8 mouse cellular contexts compared by ENCODE assay signal in genomic region chr11:80602707-80603441, GRCm38 (mm10).
DNase-seq lines count a peak whose midpoint lies in the region; ATAC-seq lines count a peak whose summit lies in the region.

No protein-coding gene starts in this region.

- peak overlapping the region; percentile 47 for H3K4me2 ChIP-seq in kidney, embryonic 16.5 days (replicated peaks; ENCODE audit: low read depth, low read length)
- H3K4me2 ChIP-seq in midbrain, embryonic 11.5 days, result peak overlapping the region; percentile 56

- no peaks in the 10 kb centered on the region for H3K9me3 ChIP-seq in kidney, embryonic 16.5 days (ENCODE audit: low read length)
- H3K9me3 ChIP-seq in heart, embryonic 10.5 days, result no peaks in the 10 kb centered on the region
- no peaks in the 10 kb centered on the region for H3K9me3 ChIP-seq in midbrain, embryonic 11.5 days (ENCODE audit: control insufficient read depth, low read length)

- H3K4me3 ChIP-seq in kidney, embryonic 16.5 days (ENCODE audit: low read length), result peak overlapping the region; percentile 23
- peak overlapping the region; percentile 56 for H3K4me3 ChIP-seq in heart, embryonic 10.5 days
- H3K4me3 ChIP-seq in midbrain, embryonic 11.5 days (ENCODE audit: low read depth, low read length), result peak overlapping the region; percentile 22

- WGBS in kidney, embryonic 16.5 days, result 6% methylated on average over 24 of the region's 24 CpGs
- 7% methylated on average over 24 of the region's 24 CpGs for WGBS in heart, embryonic 10.5 days
- 2% methylated on average over 24 of the region's 24 CpGs for WGBS in midbrain, embryonic 11.5 days

- H3K27me3 ChIP-seq in kidney, embryonic 16.5 days (ENCODE audit: insufficient read depth, low read length), result no peaks in the 10 kb centered on the region
- H3K27me3 ChIP-seq in heart, embryonic 10.5 days (ENCODE audit: insufficient read depth, poor library complexity, severe bottlenecking), result peaks cover 10% of the 10 kb centered on the region
- peaks cover 13% of the 10 kb centered on the region for H3K27me3 ChIP-seq in midbrain, embryonic 11.5 days (ENCODE audit: control insufficient read depth, insufficient read depth, low read length)
- H3K27me3 ChIP-seq in splenic B cell, adult 2 months (ENCODE audit: control insufficient read depth, insufficient read depth, low read length, poor library complexity, severe bottlenecking), result no peaks in the 10 kb centered on the region; the same call in 1 of the 2 replicates

- no peak for ATAC-seq in kidney, embryonic 16.5 days (ENCODE audit: low FRiP score, low TSS enrichment)
- peak; percentile 73; the same call in 1 of the 2 replicates for ATAC-seq in midbrain, embryonic 11.5 days (ENCODE audit: low FRiP score)

- peak overlapping the region; percentile 42; the same call in 1 of the 2 replicates for H3K9ac ChIP-seq in kidney, embryonic 16.5 days (replicated peaks; ENCODE audit: low read length)
- peak overlapping the region; percentile 64 for H3K9ac ChIP-seq in midbrain, embryonic 11.5 days (ENCODE audit: low read length)

- peaks cover 9% of the 10 kb centered on the region; the same call in 1 of the 2 replicates for H3K4me1 ChIP-seq in kidney, embryonic 16.5 days (ENCODE audit: insufficient read depth, low read length)
- peaks cover 14% of the 10 kb centered on the region; the same call in 1 of the 2 replicates for H3K4me1 ChIP-seq in heart, embryonic 10.5 days
- peaks cover 9% of the 10 kb centered on the region for H3K4me1 ChIP-seq in midbrain, embryonic 11.5 days (ENCODE audit: control insufficient read depth, insufficient read depth, low read length)

- H3K36me3 ChIP-seq in kidney, embryonic 16.5 days (ENCODE audit: insufficient read depth, low read length), result no peaks in the 10 kb centered on the region
- H3K36me3 ChIP-seq in heart, embryonic 10.5 days, result no peaks in the 10 kb centered on the region
- no peaks in the 10 kb centered on the region for H3K36me3 ChIP-seq in midbrain, embryonic 11.5 days (ENCODE audit: control insufficient read depth, insufficient read depth, low read length)
- no peaks in the 10 kb centered on the region for H3K36me3 ChIP-seq in splenic B cell, adult 2 months (ENCODE audit: control insufficient read depth, insufficient read depth, low read length, poor library complexity, severe bottlenecking)

- H3K27ac ChIP-seq in kidney, embryonic 16.5 days (ENCODE audit: low read length), result no peak overlapping the region
- peak overlapping the region; percentile 71 for H3K27ac ChIP-seq in heart, embryonic 10.5 days
- H3K27ac ChIP-seq in midbrain, embryonic 11.5 days (ENCODE audit: low read depth, low read length), result 0 out of 2 replicates have a peak overlapping the region, but pooled peaks have one; percentile 26

- DNase-seq in kidney, adult 8-10 months, result no peak
- DNase-seq in cerebellum, postnatal 36 days, result peak; percentile 64 to 73
- DNase-seq in heart, embryonic 10.5 days (ENCODE audit: low spot score), result no peak
- peak; percentile 81 for DNase-seq in layer of hippocampus, postnatal 36 days
- DNase-seq in midbrain, embryonic 11.5 days (ENCODE audit: low spot score, missing footprints), result peak; percentile 97
- DNase-seq in splenic B cell, adult 2 months (ENCODE audit: low read depth, low spot score), result peak; percentile 74
- DNase-seq in gastrocnemius, adult 18-20 months (ENCODE audit: low spot score), result no peak

Comparison
In these comparisons a context has a peak if more than half of its experiments do, and no peak if none do; other contexts are left out.
1. DNase-seq: peak in cerebellum, postnatal 36 days (2 of 2), layer of hippocampus, postnatal 36 days (2 of 2), midbrain, embryonic 11.5 days (single experiment) and splenic B cell, adult 2 months (single experiment); none in kidney, adult 8-10 months (0 of 2), heart, embryonic 10.5 days (single experiment) and gastrocnemius, adult 18-20 months (single experiment).
2. Peak in every context shown above with its lines, with median percentiles within 50 percentile points of each other: H3K4me3 ChIP-seq.